Mouse (Mus musculus): ENCODE measurements around the gene Zfp385c. TPM values are rescaled to one million over a fixed set of nuclear protein-coding genes. Genes with fewer than 3 reads are reported as not detected.

Gene Zfp385c
- polyA plus RNA-seq, 2 experiments = not detected

DNA sequence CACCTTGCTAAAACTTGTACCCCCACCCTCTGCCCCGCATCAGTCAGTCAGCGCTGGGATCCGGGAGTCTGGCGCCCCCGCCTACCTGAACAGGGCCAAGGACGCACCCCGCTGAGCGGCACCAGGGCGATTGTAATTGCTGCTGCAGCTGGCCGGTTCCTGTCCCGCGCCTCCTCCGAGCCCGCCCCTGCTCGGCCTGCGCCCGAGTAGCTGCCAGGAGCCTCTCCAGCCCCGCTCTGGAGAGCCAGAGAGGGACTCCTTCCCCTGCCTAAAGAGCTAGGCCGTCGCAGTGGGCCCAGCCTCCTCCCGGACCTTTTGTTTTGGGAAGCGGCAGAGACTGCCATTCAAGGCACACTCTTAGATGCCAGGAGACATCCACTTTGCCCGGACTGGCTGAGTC is 19.1 kb downstream of the Zfp385c start:
- no peaks in the 10 kb centered on the region for H3K9me3 ChIP-seq (ENCODE audit: control insufficient read depth, low read length)
- no peaks in the 10 kb centered on the region for H3K4me1 ChIP-seq (replicated peaks; ENCODE audit: control insufficient read depth in 2 of 2, insufficient read depth in 2 of 2, low read length in 1 of 2)
- DNase-seq (ENCODE audit: low read depth in 3 of 3, low spot score in 3 of 3) = no peak
- TF ChIP-seq CTCF (IDR thresholded peaks at IDR 0.05; ENCODE audit: low read depth) (no peak), EP300 (IDR thresholded peaks at IDR 0.05; ENCODE audit: low read depth) (no peak)
- H3K4me3 ChIP-seq (ENCODE audit: insufficient read depth in 1 of 2, low read depth in 2 of 2, low read length in 2 of 2) = no peak overlapping the region
- H3K36me3 ChIP-seq (replicated peaks; ENCODE audit: control insufficient read depth, insufficient read depth, low read depth) = no peaks in the 10 kb centered on the region
- no peak overlapping the region for H3K27ac ChIP-seq
- no peak overlapping the region for H3K4me2 ChIP-seq (ENCODE audit: low read depth)
- no peak overlapping the region for H3K9ac ChIP-seq (replicated peaks)
- ATAC-seq (ENCODE audit: insufficient read depth) = no peak
- peaks cover 3% of the 10 kb centered on the region for H3K27me3 ChIP-seq (ENCODE audit: control insufficient read depth, insufficient read depth, low read length)
- WGBS (ENCODE audit: insufficient replicate concordance) = 12% methylated on average over 23 of the region's 23 CpGs

DNA sequence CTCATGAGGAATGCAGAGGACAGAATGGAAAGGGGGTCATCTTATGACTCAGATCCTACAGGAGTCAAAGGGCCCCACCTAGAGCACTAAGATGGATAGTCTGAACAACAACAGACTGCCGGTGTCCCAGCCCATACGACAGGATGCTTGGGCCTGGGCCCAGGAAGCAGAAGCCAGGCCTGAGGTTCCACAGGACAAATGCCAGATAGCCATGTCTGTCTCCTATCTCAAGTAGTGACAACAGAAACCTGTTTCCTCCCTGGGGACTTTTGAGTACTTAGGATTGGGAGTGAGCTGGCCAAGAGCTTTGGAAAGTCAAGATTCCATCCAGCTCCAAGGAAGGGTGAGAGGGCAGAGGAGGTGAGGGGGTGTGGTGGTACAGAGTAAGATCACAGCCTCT is 20.3 kb downstream of the Zfp385c start:
- no peak overlapping the region for H3K4me2 ChIP-seq (ENCODE audit: low read depth)
- no peaks in the 10 kb centered on the region for H3K9me3 ChIP-seq (ENCODE audit: control insufficient read depth, low read length)
- no peaks in the 10 kb centered on the region for H3K36me3 ChIP-seq (replicated peaks; ENCODE audit: control insufficient read depth, insufficient read depth, low read depth)
- no peak for DNase-seq (ENCODE audit: low read depth in 3 of 3, low spot score in 3 of 3)
- no peak for ATAC-seq (ENCODE audit: insufficient read depth)
- no peak overlapping the region for H3K9ac ChIP-seq (replicated peaks)
- H3K4me3 ChIP-seq (ENCODE audit: insufficient read depth in 1 of 2, low read depth in 2 of 2, low read length in 2 of 2) = no peak overlapping the region
- WGBS (ENCODE audit: insufficient replicate concordance) = 39% methylated on average over 2 of the region's 2 CpGs
- TF ChIP-seq CTCF (IDR thresholded peaks at IDR 0.05; ENCODE audit: low read depth) (no peak), EP300 (IDR thresholded peaks at IDR 0.05; ENCODE audit: low read depth) (no peak)
- H3K4me1 ChIP-seq (replicated peaks; ENCODE audit: control insufficient read depth in 2 of 2, insufficient read depth in 2 of 2, low read length in 1 of 2) = no peaks in the 10 kb centered on the region
- H3K27ac ChIP-seq = no peak overlapping the region
- peaks cover 3% of the 10 kb centered on the region for H3K27me3 ChIP-seq (ENCODE audit: control insufficient read depth, insufficient read depth, low read length)

DNA sequence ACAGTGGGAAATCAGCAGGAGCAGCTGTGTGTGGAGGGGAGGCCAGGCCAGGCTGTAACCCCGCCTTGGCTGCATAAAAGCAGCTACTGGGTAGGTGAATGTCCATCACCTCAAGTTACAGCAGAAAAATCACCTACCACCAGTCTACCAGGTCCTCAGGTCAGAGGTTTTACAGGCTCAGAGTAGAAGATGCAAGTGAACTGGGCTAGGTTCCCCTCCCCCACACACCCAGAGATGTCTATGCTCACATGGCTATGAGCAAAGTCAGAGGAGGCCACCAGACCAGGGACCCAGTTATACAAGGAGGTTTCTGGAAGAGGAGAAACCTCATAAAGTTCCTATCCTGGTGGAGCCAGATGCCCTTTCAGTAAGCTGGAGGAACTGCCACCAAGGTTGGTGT is 21.2 kb downstream of the Zfp385c start:
- ATAC-seq (ENCODE audit: insufficient read depth) (no peak), DNase-seq (ENCODE audit: low read depth in 3 of 3, low spot score in 3 of 3) (no peak)
- Histone ChIP-seq H3K4me1 (replicated peaks; ENCODE audit: control insufficient read depth in 2 of 2, insufficient read depth in 2 of 2, low read length in 1 of 2) (no peaks in the 10 kb centered on the region), H3K27me3 (ENCODE audit: control insufficient read depth, insufficient read depth, low read length) (peaks cover 3% of the 10 kb centered on the region), H3K27ac (no peak overlapping the region), H3K9me3 (ENCODE audit: control insufficient read depth, low read length) (no peaks in the 10 kb centered on the region), H3K4me2 (ENCODE audit: low read depth) (no peak overlapping the region), H3K9ac (replicated peaks) (no peak overlapping the region), H3K4me3 (ENCODE audit: insufficient read depth in 1 of 2, low read depth in 2 of 2, low read length in 2 of 2) (no peak overlapping the region), H3K36me3 (replicated peaks; ENCODE audit: control insufficient read depth, insufficient read depth, low read depth) (no peaks in the 10 kb centered on the region)
- 79% methylated on average over 1 of the region's 1 CpGs for WGBS (ENCODE audit: insufficient replicate concordance)
- TF ChIP-seq CTCF (IDR thresholded peaks at IDR 0.05; ENCODE audit: low read depth) (no peak), EP300 (IDR thresholded peaks at IDR 0.05; ENCODE audit: low read depth) (no peak)

DNA sequence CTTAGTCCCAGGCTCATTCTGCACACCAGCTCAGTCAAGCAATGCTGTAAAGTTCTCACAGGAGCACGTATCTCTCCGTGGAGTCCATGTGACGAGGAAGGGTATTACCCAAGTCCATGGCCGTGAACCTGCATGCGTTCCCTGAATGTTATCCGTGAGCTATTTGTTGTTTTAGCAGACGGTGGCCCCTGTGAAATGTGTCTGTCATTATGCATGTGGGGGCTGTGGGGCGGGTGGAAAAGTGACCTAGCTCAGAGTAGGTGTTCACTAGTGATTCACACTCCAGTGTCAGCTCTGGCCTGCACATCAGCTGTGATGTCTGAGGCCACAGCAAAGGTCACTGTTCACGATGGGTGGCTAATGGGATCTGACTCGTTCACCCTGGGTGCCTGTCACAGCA is 32.4 kb downstream of the Zfp385c start:
- Histone ChIP-seq H3K4me2 (ENCODE audit: low read depth) (no peak overlapping the region), H3K4me3 (ENCODE audit: insufficient read depth in 1 of 2, low read depth in 2 of 2, low read length in 2 of 2) (no peak overlapping the region), H3K27ac (no peak overlapping the region), H3K4me1 (replicated peaks; ENCODE audit: control insufficient read depth in 2 of 2, insufficient read depth in 2 of 2, low read length in 1 of 2) (no peaks in the 10 kb centered on the region), H3K27me3 (ENCODE audit: control insufficient read depth, insufficient read depth, low read length) (no peaks in the 10 kb centered on the region), H3K36me3 (replicated peaks; ENCODE audit: control insufficient read depth, insufficient read depth, low read depth) (no peaks in the 10 kb centered on the region), H3K9me3 (ENCODE audit: control insufficient read depth, low read length) (no peaks in the 10 kb centered on the region), H3K9ac (replicated peaks) (no peak overlapping the region)
- TF ChIP-seq CTCF (IDR thresholded peaks at IDR 0.05; ENCODE audit: low read depth) = no peak
- TF ChIP-seq EP300 (IDR thresholded peaks at IDR 0.05; ENCODE audit: low read depth) = no peak
- DNase-seq (ENCODE audit: low read depth in 3 of 3, low spot score in 3 of 3) (no peak), ATAC-seq (ENCODE audit: insufficient read depth) (no peak)
- 63% methylated on average over 10 of the region's 10 CpGs for WGBS (ENCODE audit: insufficient replicate concordance)

DNA sequence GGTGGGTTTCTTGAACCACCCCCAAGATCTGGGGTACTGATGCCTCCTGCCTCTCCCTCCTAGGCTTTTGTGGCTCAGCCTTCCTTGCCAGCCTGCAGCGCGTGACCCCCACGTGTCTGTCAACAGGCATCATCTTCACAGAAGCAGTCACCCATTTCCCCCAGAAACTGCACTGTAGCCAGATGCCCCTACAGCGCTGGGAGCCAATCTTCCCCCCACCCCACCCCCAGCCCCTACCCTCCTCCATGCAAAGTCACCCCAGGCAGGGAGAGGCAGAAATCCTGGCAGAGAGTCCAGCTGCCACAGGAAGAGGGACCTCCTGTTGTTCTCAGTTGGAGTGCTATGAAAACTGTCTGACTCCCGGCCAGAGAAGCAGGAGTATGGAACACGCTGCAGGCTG is 35.8 kb downstream of the Zfp385c start:
- TF ChIP-seq CTCF (IDR thresholded peaks at IDR 0.05; ENCODE audit: low read depth) (no peak), EP300 (IDR thresholded peaks at IDR 0.05; ENCODE audit: low read depth) (no peak)
- no peaks in the 10 kb centered on the region for H3K9me3 ChIP-seq (ENCODE audit: control insufficient read depth, low read length)
- H3K36me3 ChIP-seq (replicated peaks; ENCODE audit: control insufficient read depth, insufficient read depth, low read depth) = no peaks in the 10 kb centered on the region
- ATAC-seq (ENCODE audit: insufficient read depth) (no peak), DNase-seq (ENCODE audit: low read depth in 3 of 3, low spot score in 3 of 3) (no peak)
- H3K4me2 ChIP-seq (ENCODE audit: low read depth) = no peak overlapping the region
- no peak overlapping the region for H3K4me3 ChIP-seq (ENCODE audit: insufficient read depth in 1 of 2, low read depth in 2 of 2, low read length in 2 of 2)
- no peak overlapping the region for H3K9ac ChIP-seq (replicated peaks)
- no peaks in the 10 kb centered on the region for H3K27me3 ChIP-seq (ENCODE audit: control insufficient read depth, insufficient read depth, low read length)
- no peaks in the 10 kb centered on the region for H3K4me1 ChIP-seq (replicated peaks; ENCODE audit: control insufficient read depth in 2 of 2, insufficient read depth in 2 of 2, low read length in 1 of 2)
- 28% methylated on average over 6 of the region's 6 CpGs for WGBS (ENCODE audit: insufficient replicate concordance)
- no peak overlapping the region for H3K27ac ChIP-seq

Measured in liver, embryonic 14.5 days (tissue).